Mouse (Mus musculus) heart, adult 2 months (tissue): ENCODE measurements around the gene Gm42715. TPM values are rescaled to one million over a fixed set of nuclear protein-coding genes. Genes with fewer than 3 reads are reported as not detected.

Experiments
- DNase-seq, 2 experiments: peaks; one replicate each; pipeline ENCODE4 v3.0.0; 2021
- H3K27ac ChIP-seq: fragments of 200-600 bp; 2 replicates; pipeline ENCODE4 v1.8.1; 2022
- H3K27me3 ChIP-seq: fragments of 200-500 bp; 2 replicates; pipeline ENCODE4 v1.6.1; 2012; ENCODE audit warnings: mild to moderate bottlenecking, low read length, inconsistent platforms, mixed read lengths; ENCODE audit not compliant: control insufficient read depth, insufficient read depth
- H3K36me3 ChIP-seq: fragments of 200-500 bp; 2 replicates; pipeline ENCODE4 v1.6.1; 2012; ENCODE audit warnings: low read length, inconsistent platforms; ENCODE audit not compliant: control insufficient read depth, insufficient read depth
- H3K4me1 ChIP-seq: fragments of 200-500 bp; 2 replicates; pipeline ENCODE4 v1.6.1; 2011; ENCODE audit warnings: low read length; ENCODE audit not compliant: control insufficient read depth, insufficient read depth
- H3K4me3 ChIP-seq: fragments of 200-600 bp; 2 replicates; pipeline ENCODE4 v1.8.1; 2022
- H3K79me2 ChIP-seq: fragments of 200-500 bp; replicated peaks from 2 replicates; pipeline ENCODE4 v1.6.1; 2012; ENCODE audit warnings: mild to moderate bottlenecking, inconsistent platforms, low read length, moderate library complexity, mixed read lengths; ENCODE audit not compliant: control insufficient read depth, insufficient read depth
- H3K9ac ChIP-seq: fragments of 200-500 bp; 2 replicates; pipeline ENCODE4 v1.6.1; 2012; ENCODE audit warnings: low read depth, mild to moderate bottlenecking, control low read depth, inconsistent platforms, low read length, mixed read lengths
- CTCF ChIP-seq: fragments of 200-600 bp; IDR thresholded peaks from 2 replicates; pipeline ENCODE4 v1.8.1; 2022; ENCODE audit warnings: antibody characterized with exemption, mild to moderate bottlenecking, moderate library complexity
- EP300 ChIP-seq: fragments of 200-500 bp; IDR thresholded peaks from 2 replicates; pipeline ENCODE4 v1.6.1; 2011; ENCODE audit warnings: low read depth, low read length, control low read depth; ENCODE audit not compliant: insufficient read depth
- POLR2A ChIP-seq: fragments of 200-500 bp; IDR thresholded peaks from 2 replicates; pipeline ENCODE4 v1.6.1; 2011; ENCODE audit warnings: mild to moderate bottlenecking, low read depth, low read length, control low read depth; ENCODE audit not compliant: insufficient read depth
- WGBS: fragments of 180-500 bp; shearing (Covaris S2); methylation state at CpG from one replicate; pipeline ENCODE4 v1.1.7; 2018; 5-methylcytosine and 5-hydroxymethylcytosine counted together
- intact Hi-C: fragments of 180-260 bp; cut with DNase I; formaldehyde crosslinking; loops from one replicate; pipeline ENCODE4 v1.15.1; 2025
- polyA plus RNA-seq: library from polyadenylated mRNA; depleted of rRNA; stranded (reverse); fragments of >200 nt; gene quantifications from 2 replicates; pipeline ENCODE4 v1.2.3, GENCODE M21; 2012
- total RNA-seq, 2 experiments: library from RNA; stranded (reverse); gene quantifications; 2 replicates each; pipeline ENCODE4 v1.2.3; 2021

The Gm42715 gene
- total and polyA plus RNA-seq, 3 experiments = 7.8 to 8.2 (median 7.9) TPM

DNA sequence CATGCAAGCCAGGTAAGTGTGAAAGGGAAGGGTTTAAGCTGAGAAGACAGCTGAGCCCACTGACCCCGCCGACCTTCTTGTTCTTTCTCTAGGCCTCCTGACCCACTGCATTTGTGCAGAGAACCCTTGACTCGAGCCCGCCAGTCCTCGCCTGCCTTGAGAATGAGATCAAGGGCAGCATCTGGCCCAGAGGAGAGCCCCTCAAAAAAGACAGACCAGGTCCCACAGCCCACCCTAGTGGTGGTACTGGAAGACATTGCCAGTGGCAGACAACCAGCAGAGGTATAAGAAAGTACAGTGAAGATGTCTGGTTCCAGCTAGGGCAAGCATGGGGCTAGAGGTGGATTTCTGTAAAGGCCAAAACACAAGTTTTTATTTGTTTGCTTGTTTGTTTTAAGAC lies 45.7 kb upstream of the Gm42715 start:
- no peak for DNase-seq
- 89% methylated on average over 5 of the region's 5 CpGs for WGBS
- intact Hi-C loops = loop anchor here (5.0 kb wide), 1 partner anchor 81 kb away; the partner anchor contains the start of gene E430018J23Rik
- no peak overlapping the region for H3K9ac ChIP-seq
- peaks cover 5% of the 10 kb centered on the region for H3K4me1 ChIP-seq
- TF ChIP-seq EP300 = no peak
- TF ChIP-seq CTCF = peak; percentile 24
- no peak for TF ChIP-seq POLR2A
- H3K27me3 ChIP-seq = no peaks in the 10 kb centered on the region
- H3K27ac ChIP-seq = no peak overlapping the region
- no peak overlapping the region for H3K4me3 ChIP-seq
- peaks cover 2% of the 10 kb centered on the region; the same call in 1 of the 2 replicates for H3K79me2 ChIP-seq
- peaks cover 15% of the 10 kb centered on the region for H3K36me3 ChIP-seq

DNA sequence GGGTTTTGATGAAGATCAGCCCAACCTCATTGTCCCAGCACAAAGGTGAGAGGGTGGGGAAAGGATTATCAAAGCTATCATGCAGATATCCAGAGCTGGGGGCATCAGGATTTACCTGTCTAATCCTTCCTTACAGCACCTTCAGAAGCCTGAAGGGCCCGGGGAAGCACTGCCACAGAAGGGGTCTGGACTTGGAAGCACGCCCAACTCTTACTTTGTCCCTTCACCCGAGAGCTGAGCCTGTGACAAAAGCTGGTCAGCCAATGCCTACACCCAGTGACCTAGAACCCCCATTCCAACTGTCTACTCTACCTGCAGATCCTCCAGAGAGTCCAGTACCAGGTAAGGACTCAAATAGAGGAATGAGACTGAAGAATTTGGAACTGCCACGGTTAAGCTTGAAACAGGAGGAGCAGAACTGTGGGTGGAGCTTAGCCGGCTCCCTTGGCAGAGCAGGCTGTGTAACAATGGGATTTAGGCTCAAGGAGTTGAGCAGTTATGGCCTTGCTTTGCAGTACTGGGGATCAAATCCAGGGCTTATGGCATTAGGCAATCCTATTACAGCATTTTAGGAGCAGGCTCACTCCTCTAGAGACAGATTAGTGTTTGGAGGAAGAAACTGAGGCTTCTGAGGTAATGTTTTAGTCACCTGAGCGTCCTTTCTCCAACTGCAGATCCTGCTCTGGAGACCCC lies 44.9 kb upstream of the Gm42715 start:
- DNase-seq = no peak
- peaks cover 4% of the 10 kb centered on the region; the same call in 1 of the 2 replicates for H3K79me2 ChIP-seq
- intact Hi-C loops = loop anchor here (5.0 kb wide), 2 partner anchors 82 to 403 kb away; partner anchors contain the start of genes E430018J23Rik, Zfp646 and Zfp668
- H3K36me3 ChIP-seq = peaks cover 13% of the 10 kb centered on the region
- H3K9ac ChIP-seq = no peak overlapping the region
- no peak overlapping the region for H3K4me3 ChIP-seq
- H3K27ac ChIP-seq = no peak overlapping the region
- 71% methylated on average over 6 of the region's 6 CpGs for WGBS
- TF ChIP-seq POLR2A (no peak), CTCF (no peak), EP300 (no peak)
- H3K27me3 ChIP-seq = no peaks in the 10 kb centered on the region
- peaks cover 5% of the 10 kb centered on the region for H3K4me1 ChIP-seq

DNA sequence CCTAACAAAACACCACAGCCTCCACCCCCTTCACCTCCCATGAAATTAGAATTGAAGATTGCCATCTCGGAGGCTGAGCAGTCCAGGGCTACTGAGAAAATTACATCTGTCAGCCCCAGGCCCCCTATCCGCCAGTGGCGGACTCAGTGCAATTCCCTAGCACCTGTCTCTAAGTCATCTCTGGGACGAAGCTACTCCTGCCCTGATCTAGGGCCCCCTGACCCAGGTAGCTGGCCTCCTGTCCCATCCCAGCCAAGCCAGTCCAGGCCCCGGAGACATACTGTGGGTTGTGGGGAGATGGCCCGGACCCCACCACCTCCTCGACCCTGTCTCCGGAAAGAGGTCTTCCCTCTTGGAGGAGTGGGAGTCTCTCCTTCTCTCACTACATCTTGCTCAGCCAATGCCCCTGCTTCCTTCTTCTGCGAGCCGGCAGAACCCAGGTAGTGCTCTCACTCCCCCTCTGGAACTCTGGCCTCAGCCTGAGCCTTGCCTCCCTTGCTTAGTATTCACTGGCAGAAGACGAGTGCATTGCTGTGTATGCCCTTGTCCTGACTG lies 44.1 kb upstream of the Gm42715 start:
- Histone ChIP-seq H3K36me3 (peaks cover 13% of the 10 kb centered on the region), H3K27me3 (no peaks in the 10 kb centered on the region), H3K27ac (no peak overlapping the region), H3K4me1 (peaks cover 4% of the 10 kb centered on the region), H3K79me2 (peaks cover 4% of the 10 kb centered on the region; the same call in 1 of the 2 replicates), H3K4me3 (no peak overlapping the region), H3K9ac (no peak overlapping the region)
- TF ChIP-seq EP300 (no peak), POLR2A (no peak), CTCF (no peak)
- intact Hi-C loops = loop anchor here (5.0 kb wide), 1 partner anchor 402 kb away; the partner anchor contains the start of genes Zfp646 and Zfp668
- WGBS = 92% methylated on average over 11 of the region's 11 CpGs
- DNase-seq = no peak

DNA sequence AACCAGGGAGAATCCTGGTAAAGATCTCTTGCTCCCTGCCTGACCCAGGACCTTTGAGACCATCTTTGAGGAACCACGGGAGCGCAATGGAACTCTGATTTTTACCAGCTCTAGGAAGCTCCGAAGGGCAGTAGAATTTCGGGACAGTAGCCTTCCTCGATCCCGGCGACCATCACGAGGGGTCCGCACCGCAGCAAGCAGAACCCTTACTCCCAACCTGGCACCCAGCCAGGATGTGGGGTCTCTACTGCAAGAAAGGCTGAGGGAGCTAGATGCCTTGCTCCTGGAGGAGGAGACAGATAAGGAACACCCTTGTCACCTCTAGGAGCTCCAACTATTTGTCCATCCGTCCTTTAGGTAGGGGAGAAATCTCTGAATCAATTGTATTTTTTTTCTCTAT lies 43.0 kb upstream of the Gm42715 start:
- Histone ChIP-seq H3K79me2 (peaks cover 4% of the 10 kb centered on the region; the same call in 1 of the 2 replicates), H3K4me1 (peaks cover 5% of the 10 kb centered on the region), H3K27ac (no peak overlapping the region), H3K9ac (no peak overlapping the region), H3K4me3 (no peak overlapping the region), H3K36me3 (peaks cover 20% of the 10 kb centered on the region), H3K27me3 (no peaks in the 10 kb centered on the region)
- intact Hi-C loops = loop anchor here (5.0 kb wide), 1 partner anchor 401 kb away; the partner anchor contains the start of genes Zfp646 and Zfp668
- WGBS = 93% methylated on average over 11 of the region's 11 CpGs
- DNase-seq = no peak
- TF ChIP-seq CTCF (no peak), POLR2A (no peak), EP300 (no peak)

DNA sequence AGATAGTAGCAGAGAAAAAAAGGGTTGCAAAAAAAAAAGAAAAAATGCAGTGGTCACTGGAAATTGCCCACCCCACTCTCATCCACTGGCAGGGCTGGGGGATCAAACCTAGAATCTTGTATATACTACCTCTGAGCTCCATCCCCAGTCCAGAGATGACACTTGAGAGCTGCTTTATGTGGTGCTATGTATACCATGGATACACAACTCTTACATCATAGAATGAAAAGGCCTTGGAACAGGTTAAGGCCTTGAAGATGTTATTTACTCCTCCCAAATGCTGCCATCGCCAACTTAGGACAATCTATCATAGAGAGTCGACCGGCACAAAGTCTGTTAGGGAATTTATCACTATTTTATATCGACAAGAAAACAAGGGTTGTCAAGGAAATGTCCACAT lies 42.5 kb upstream of the Gm42715 start:
- Histone ChIP-seq H3K4me3 (peak overlapping the region; percentile 84), H3K9ac (no peak overlapping the region), H3K36me3 (peaks cover 21% of the 10 kb centered on the region), H3K27me3 (no peaks in the 10 kb centered on the region), H3K27ac (peak overlapping the region; percentile 99), H3K4me1 (peaks cover 5% of the 10 kb centered on the region), H3K79me2 (peaks cover 4% of the 10 kb centered on the region; the same call in 1 of the 2 replicates)
- WGBS = 59% methylated on average over 4 of the region's 4 CpGs
- DNase-seq = no peak
- TF ChIP-seq CTCF (no peak), EP300 (no peak), POLR2A (no peak)
- intact Hi-C loops = loop anchor here (5.0 kb wide), 1 partner anchor 400 kb away; the partner anchor contains the start of genes Zfp646 and Zfp668
